Mouse (Mus musculus): Measurements from ENCODE around the gene Ubap2.

Gene Ubap2

DNA sequence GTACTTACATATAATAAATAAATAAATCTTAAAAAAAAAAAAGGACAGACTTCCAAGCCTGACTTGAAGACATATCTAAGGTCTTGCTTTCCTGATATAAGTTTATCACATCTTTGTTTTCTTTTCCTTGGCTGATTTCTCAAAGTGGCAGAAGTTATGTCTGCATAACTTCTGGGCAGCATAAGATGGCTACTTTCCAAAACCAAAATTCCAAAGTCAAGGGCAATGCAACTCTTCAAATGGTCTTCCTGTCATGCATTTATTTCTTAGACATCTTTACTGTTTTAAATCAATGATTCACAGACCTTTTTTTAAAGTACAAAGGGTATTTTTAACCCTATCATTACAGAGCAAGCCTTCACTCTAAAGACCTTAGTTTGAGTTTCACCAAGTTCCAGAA is 14.3 kb downstream of the Ubap2 start:
- DNase-seq (ENCODE audit: low spot score) = no peak

DNA sequence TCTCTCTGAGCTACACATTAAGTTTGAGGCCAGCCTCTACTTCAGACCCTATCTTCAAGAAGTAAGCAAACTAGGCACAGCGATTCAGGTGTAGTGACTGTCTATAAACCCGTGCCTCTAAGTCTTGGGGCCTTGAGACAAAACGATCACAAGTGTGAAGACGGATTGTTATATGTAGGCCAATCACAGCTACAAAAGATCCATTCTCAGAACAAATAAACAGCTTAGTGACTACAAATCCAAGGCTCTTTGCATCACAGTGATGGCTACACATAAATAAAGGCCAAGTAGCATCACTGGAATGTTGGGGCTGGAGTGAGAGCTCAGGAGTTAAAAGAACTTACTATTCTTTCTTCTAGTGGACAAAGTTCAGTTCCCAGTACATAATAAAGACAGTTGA is 15.9 kb downstream of the Ubap2 start:
- no peak for DNase-seq (ENCODE audit: low spot score)

DNA sequence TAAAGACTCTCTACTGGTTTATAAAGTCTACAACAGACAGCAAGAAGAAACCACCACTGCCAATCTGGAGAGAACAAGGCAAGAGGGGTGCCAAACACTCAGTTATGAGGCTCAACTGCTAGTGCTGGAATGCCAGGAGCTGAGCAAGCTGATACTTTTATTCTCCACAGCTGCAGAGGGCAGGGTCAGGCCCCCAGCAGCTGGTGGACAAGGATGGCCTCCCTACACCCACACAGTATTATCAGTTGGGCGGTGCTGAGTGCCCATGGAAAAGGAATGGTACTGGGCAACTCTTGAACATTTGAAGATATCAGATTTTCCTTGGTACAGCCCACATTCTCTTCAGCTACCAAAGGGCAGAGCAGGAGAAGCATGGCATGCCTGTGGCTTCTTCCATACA is 17.2 kb downstream of the Ubap2 start:
- DNase-seq (ENCODE audit: low spot score) = no peak

DNA sequence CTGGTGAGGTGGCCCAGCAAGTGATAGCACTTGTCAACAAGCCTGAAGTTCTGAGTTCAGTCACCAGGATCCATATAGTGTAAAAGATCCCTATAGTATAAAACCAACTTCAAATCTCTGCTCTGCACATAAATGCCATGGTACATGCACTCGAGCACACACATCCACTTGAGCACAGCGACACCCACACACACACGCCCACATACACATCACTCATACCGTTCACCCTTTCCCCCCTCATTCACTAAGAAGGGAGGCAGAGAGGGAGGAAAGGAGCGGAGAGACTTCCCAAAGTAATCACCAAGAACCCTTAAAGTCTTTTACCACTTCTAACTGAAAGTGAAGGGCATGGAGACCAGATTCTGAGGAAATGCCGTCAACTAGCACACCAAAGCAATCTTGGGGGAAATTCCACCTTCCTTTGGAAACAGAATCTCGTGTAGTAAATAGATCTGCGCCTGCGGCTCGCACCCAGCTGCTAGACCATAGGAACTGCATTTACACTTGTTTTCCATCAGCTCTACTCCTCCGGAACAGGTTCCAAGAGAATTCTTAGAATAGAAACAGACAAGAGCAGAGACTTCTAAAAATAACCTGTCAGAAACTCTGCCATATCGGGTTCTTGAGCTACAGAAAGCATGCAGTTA is 19.3 kb downstream of the Ubap2 start:
- no peak for DNase-seq (ENCODE audit: low spot score)

DNA sequence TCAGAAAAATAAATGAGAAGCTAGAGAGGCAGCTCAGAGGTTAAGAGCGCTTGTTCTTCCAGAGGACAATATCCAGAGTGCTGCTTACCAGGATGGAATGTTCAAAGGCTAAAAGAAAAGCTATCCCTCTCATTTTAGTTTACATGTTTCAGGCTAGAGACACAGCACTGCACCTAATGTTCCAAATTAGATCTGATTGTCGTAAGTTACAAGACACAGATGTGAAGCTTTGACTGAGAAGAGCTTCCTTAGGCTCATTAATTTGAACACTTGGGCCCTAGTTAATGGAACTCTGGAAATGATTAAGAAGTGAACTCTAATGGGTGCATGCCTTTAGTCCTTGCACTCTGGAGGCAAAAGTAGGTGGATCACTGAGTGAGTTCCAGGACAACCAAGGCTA is 21.2 kb downstream of the Ubap2 start:
- DNase-seq (ENCODE audit: low spot score) = no peak

DNA sequence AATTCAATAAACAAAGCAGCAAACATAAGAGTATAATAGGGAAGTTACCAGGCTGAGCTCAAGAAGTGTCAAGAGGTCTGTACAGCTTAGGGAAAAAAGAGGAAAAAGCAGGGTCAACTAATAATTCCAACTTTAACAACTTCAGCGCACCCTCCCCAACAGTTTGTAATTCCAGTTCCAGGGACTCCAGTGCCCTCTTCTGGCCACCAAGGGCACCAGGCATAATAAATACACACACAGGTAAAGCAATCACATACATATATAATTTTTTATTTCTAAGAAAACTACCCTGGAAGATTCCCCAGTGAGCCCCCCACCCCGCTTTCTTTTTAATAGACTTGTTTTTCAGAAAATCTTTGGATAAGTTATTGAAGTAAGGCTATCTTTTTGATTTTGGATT is 29.5 kb downstream of the Ubap2 start:
- DNase-seq (ENCODE audit: low spot score) = no peak

DNA sequence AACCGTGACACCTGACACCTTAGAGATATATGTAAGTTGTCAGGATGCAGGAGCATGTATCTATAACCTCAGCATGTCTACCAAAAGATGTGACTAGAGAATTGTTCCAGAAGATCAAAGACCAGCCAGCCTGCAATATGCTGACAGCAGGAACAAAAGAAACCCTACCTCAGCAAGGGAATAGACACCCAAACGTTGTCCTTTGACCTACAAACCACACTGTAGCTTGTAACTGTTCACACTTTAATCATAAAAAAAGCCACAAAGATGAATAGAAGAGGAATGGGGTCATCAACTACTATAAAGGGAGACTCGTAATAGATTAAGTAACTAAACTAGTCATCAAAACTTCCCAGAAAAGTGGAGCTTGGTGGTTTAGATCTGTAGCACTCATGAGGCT is 34.0 kb downstream of the Ubap2 start:
- no peak for DNase-seq (ENCODE audit: low spot score)

DNA sequence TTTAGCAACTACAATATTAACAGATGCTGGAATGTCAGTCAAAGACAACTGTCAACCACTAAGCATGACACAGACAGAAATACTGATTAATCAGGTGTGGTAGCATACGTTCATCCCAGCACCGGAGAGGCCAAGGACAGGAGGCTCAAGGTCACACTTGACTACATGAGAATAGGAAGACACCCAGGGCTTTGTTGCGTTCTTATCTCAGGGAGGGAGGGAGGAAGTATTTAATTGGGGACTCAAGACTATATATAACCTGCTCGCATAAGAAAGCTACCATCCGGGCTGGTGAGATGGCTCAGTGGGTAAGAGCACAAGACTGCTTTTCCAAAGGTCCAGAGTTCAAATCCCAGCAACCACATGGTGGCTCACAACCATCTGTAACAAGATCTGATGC is 39.3 kb downstream of the Ubap2 start:
- DNase-seq (ENCODE audit: low spot score) = no peak

DNA sequence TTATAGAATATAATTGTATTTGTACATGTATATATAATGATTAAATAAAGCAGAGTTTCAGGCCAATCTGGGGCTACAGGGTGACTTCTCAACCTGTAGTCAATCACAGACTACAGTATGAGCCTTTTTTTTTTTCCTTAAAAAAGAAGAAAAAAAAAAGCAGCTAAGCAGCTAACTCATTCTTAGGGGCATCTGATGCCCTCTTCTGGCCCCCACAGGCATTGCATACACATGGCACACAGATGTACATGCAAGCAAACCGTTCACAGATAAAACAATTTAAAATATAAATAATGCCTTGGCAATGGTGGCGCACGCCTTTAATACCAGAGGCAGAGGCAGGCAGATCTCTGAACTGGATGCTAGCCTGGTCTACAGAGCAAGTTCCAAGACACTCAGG is 48.6 kb downstream of the Ubap2 start:
- DNase-seq (ENCODE audit: low spot score) = peak; percentile 39

DNA sequence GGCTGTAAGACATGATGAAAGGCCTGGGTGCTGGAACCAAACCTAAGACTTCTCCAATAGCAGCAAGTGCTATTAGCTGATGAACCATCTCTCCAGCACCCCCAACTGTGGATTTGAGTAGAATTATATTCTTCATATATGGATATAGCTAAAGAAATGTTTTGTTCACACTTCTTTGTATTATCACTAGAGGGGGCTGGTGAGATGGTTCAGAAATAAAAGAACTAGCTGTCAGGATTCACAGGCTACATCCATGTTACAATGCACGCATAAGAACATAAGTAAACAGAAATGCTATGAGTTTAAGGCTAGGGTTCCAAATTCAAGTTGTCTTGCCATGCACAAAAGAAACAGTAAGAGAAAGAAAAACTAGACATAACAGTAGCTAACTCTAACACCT is 49.5 kb downstream of the Ubap2 start:
- no peak for DNase-seq (ENCODE audit: low spot score)

DNA sequence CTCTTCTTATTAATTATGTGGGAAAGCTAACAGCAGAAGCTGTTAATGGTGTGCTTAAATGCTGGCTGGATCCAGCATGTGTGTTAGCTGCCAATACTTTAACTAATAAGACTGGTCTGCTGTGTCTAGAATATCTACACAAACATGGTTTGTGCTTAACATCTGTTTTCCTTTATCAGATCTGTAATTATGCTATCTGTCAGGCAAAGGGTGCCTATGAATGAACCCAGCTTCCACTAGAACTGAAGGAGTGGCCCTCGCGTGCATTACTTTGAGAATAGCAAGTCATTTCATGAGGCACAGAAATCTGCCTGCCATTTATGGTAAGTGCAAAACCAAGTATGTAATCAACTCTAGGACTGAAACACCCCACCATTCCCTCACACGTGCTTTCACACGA is 66.9 kb downstream of the Ubap2 start:
- DNase-seq (ENCODE audit: low spot score) = no peak

DNA sequence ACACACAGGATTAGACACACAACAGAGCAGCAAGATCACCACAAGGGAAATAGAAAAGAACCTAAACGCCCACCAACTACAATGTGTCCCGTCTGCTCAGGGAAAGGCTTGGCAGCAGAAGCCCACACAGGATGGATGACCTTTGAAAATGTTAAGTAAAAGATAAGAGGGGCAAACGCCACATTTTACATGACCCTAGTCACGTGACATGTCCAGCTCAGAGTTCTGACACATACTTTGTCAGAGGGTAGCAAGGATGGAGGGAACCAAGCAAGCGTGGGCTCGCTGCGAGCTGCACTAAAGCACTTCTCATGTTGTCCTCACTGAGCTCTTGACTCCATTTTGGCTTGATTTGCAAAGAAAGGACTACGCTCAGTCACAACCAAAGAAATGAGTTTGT is 69.2 kb downstream of the Ubap2 start:
- no peak for DNase-seq (ENCODE audit: low spot score)

DNA sequence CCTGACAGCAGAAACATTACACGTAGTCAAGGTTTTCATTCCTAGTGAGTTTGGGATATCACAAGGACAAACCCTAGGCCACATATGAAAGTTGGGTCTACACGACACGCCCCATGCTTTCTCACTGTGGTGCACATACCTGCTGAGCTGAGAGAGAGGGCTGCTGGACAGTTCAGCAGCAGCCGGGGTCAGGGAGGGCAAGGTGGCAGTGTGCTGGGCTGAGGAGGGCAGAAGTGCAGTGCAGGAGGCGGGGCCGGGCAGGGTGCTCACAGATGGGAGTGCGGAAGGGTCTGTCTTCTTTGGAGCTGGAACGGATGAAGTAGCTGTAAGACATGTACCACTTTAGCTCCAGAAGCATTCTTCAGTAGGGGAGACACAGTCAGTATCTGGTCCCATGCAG is 72.8 kb downstream of the Ubap2 start:
- no peak for DNase-seq (ENCODE audit: low spot score)

DNA sequence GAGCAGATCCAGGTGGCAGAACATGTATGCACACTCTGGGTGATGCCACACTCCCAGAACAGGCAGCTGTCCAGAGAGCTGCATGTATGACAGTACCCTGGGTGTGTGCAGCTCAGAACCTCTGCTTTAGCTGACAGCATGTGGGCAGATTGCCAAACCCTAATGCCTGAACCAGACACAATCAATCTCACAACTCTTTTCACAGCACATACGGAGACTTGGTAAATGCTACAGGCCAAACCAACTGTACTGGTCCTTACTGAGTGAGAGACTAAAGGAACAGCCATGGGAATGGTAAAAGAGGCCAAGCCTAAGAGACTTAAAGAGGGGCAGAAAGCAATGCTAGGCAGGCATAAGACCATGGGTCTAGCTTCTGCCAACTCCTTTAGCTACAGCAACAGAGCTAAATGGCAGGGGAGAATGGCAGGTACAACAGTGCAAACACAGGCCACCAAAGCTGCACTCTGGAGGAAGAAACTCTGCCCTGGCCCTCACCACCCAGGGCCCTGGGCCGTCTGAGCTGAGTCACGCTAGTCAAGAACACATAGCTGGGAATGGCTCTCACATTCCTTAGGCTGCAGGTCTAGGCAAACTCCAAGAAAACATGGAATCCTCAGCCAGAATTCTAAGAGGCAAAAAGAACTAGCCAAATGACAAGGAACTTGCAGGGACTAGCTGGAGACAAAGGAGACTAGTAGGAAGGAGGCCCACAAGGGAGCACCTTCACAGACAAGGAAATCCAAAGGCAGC is 77.9 kb downstream of the Ubap2 start:
- no peak for DNase-seq (ENCODE audit: low spot score)

DNA sequence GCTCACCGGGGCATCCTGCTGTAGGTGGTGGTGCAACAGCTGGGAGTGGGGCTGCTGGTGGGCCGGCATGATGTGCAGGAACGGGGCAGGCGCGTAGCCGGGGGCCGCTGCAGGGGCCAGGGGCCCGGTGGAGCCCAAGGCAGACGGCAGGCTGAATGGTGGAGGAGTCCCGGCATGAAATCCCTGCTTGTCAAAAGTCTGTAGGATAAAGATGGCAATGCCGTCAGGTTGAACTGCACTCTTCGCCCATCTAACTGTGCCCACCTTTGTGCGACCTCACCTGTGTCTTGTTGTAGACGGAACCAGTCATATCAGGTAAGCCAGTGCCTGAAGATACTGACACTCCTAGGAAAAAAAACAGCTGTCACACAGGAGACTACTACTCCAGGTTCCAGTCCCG is 79.6 kb downstream of the Ubap2 start:
- no peak for DNase-seq (ENCODE audit: low spot score)

DNA sequence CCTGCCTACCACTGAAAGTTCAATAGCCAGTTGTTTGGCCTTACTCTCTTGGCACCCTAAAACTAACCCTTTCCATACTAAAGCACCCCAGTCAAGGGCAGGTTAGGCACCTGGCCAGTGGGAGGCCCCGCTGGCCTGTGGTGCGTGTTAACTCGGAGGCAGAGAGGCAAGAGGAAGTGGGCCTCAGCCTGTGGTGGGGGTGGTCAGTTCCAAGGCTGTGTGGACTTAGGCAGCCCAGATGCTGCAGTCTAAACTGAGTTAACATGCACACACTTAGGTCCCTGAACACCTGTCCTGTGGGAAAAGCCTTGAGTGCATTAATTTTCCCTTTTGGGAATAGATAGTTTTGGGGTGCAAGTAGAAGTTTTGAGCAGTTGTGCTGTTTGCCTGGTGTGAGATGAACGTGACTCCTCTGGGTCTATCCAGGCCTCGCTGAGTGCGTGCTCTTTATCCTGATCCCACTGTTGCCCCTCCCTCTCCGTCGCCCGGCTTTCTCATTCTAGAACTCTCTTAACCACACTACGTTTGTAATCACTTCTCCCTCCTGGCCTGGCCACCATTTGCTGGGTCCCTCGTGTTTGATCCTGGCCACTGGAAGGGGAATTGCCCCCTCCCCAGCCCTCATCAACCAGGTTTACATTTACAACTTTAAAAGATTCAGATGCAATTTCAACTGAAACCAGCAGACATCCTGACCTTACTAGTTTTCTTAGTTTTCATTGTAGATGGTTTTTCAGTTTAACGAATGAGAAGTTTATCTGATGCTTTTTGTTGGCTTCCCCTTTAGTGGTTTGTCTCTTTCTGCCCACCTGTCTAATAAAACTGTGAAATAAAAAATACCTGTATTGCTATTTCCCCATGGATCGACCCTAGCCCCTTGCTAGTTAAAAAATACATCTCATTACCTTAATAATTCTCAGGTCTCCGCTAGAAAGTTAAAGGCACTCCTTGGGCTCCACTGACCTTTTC is 82.1 kb downstream of the Ubap2 start:
- DNase-seq (ENCODE audit: low spot score) = no peak

DNA sequence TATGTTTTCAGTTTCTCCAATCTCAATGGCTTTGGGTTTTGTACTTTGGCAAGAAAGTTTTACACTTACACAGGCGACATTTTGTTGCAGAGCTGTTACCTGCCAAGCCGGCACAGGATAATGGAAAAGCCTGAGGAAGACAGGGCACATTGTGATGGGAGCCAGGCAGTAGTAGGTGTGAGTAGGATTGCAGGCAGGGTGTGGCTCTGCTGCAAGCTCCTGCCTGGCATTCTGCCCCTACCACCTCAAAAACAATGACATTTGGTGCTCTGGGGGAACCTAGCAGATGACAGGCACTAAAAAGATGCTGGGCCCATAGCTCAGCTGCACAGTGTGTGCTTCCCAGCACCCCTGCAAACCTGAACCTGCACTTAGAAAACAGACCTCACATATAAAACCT is 85.1 kb downstream of the Ubap2 start:
- DNase-seq (ENCODE audit: low spot score) = no peak

DNA sequence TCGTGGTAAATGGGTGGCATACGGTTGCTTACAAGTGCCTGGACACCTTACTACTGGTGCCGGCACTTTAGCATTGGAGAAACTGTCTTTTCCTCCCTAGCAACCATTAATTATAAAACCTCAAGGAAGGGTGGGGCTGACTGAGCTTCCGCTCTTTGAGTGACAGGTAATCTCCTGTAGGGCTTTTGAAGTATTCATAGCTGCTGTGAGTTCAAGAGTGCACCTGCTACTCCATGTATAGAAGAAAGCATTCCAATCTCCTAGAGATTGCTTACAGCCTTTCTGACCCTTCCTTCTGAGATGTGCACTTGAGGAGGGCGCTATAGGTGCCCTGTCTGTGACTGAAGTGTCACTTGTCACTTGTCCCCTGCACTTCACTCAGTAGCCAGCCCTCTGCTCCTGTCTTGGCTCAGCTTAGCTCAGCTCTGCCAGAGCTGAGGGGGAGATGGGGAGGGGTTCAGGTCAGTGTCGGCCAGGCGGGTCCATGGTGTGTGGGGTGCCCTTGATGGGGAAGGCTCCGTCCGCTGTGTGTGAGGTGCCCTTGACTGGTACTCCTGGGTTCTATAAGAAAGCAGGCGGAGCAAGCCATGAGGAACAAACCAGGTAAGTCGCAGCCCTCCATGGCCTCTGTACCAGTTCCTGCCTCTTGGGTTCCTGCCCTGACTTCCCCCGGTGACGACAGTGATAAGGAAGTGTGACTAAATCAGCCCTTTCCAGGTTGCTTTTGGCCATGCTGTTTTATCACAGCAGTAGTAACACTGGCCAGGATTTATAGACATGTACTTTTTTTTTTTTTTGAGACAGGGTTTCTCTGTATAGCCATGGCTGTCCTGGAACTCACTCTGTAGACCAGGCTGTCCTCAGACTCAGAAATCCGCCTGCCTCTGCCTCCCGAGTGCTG is 94.9 kb downstream of the Ubap2 start:
- no peak for DNase-seq (ENCODE audit: low spot score)

DNA sequence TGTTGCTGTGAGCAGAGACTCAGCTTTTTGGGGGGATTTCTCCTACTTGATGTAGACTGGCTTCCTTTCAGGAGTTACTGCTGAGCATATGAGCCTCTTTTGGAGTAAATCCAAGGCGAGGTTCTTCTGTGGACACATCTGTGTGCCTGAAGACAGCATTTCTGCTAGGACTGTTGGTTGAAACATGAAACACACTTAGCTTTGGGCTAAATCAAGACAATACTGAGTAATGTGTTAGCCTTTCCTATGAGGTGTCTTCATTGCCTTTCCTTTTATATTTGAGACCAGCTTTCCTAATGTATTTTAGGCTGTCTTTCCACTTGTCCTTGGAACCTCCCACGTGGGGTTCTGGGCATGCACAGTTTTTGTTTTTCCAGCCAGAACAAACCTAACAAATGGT is 100.3 kb downstream of the Ubap2 start:
- no peak for DNase-seq (ENCODE audit: low spot score)

DNA sequence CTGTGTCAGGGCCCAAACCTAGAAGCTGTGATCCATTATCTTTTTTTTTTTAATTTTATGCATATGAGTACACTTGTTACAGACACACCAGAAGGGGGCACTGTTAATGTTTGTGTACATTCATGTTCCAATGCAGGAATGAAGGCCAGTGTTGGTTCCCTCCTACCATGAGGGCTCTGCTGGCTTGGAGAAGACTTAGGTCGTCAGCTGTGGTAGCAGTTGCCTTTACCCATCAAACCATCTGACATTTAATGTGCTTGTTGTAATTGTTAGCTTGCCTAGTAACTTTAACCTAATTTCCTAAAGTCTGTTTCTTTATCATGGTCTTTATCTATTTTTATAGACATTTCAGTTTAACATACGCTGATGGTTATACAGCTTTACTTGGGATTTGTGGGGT is 104.0 kb downstream of the Ubap2 start:
- DNase-seq (ENCODE audit: low spot score) = no peak

DNA sequence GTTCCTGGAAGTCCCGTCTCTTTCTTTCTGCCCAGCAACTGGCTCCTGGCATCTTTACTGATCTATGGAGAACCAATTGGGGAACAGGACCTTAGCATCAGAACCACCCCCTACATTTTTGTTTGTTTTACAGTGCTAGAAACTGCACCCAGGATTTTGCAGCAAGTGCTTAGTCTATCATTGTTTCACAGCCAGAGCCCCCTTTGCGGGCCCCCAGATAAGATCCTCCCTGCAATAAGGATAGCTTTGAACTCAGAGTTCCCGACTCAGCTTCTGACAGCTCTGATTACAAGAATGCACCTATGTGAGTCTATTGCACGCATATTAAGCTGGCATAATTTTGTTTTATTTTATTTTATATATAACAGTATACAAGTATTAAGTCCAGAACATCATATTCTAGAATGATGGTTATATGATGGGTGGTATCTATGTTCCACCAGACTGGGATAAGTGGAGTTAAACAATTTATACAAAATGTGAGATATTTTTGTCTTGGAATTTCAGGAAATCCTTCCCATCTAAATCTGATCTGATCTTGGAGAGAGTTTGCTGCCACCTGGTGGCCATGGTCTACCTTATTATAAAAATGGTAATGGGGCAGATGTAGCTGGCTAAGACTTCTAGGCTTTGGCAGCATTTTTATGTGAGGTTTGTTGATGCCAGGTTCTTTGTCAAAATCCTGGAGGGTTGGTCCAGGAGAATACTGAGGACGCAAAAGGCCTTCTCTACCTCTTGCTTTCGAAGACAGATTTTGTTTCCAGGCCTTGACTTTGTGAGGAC is 109.1 kb downstream of the Ubap2 start:
- peak; percentile 47 for DNase-seq (ENCODE audit: low spot score)
